Mouse (Mus musculus) thymus, postnatal 25 days (tissue): ENCODE results near the gene Gimap4.
A peak's percentile ranks its signal among the peaks of the same experiment; 100 is the strongest.

ENCODE experiments used
- DNase-seq: peaks from one replicate; pipeline ENCODE4 v3.0.0; 2022

Gimap4 gene

DNA sequence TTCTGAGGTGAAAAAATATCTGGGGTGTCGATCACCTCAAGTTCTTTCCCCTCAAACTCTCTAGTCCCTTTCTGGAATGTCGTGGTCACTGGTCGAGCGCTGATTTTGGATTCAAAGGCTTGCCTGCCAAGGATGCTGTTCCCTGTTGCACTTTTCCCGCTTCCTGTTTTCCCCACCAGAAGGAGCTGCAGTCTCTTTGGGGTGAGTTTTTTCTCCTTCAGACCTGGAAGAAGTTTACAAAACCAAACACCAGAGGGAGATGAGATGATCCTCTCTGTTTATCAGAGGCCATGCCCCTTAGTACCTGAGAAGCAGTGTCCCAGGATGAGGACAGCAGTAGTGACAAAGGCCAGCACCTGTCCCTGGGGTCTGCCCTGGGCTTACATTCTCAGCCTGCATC, 18.3 kb downstream of the Gimap4 start:
- no peak for DNase-seq

DNA sequence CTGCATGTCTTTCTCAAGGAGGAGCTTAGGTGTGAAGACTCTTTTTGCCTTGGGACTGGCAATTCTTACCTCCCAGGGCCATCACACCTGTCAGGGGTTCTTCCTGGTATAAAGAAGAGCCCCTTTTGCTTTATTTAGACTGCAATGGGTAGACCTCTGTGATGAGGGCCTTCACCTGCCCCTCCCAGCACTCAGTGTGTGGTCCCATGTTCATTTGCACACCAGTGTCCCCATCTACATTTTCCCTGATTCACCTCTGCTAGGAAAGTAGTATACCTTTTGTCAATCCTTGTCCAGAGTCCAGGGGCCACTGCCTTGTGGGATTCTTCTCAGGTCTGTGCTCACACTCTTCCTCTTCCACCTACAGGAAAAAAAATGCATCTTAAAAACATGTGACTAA, 19.8 kb downstream of the Gimap4 start:
- no peak for DNase-seq

DNA sequence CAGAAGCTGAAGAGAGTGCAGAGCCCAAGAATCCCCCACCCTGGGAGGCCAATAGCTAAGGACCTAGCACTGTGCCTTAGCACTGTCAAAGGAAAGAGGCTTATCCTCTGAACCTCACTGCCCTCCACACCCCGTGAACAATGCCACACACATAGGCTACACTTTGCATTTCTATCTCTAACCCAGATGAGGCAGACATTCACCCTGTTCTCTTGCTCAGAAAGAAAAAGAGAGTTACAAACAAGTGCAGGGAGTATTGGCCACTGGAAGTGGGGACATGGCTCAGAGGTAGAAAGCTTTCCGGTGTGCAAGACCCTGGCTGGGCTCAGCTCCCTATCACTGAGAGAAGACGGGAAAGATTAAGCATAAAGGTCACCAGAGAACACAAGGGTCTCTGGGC, 21.8 kb downstream of the Gimap4 start:
- no peak for DNase-seq

DNA sequence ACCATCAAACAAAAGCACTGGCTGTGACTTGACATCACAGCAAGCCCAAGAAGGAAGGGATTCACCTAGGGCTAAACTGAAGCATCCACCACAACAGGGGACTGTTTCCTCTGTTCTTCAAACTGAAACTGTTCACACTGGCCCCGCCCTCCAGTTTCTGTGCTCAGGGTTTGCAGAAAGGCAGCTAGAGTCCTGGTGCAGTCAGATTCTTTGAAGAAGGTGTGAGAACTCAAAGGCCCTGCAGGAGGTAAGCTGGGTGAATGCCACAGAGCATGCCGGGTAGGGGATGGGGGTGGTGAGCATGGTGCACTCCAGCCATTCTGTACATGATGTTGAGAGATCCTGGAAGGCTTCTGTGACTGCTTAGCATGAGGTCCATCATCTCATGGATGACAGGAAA, 34.1 kb downstream of the Gimap4 start, which contains the start of the genes Gm28053 and Gimap7:
Gene Gm28053, plus strand, starts transcription at position 153 of the 400 bp plus-strand sequence.
Gene Gimap7, plus strand, starts transcription at position 167 of the 400 bp plus-strand sequence.
- DNase-seq = peak; percentile 83

DNA sequence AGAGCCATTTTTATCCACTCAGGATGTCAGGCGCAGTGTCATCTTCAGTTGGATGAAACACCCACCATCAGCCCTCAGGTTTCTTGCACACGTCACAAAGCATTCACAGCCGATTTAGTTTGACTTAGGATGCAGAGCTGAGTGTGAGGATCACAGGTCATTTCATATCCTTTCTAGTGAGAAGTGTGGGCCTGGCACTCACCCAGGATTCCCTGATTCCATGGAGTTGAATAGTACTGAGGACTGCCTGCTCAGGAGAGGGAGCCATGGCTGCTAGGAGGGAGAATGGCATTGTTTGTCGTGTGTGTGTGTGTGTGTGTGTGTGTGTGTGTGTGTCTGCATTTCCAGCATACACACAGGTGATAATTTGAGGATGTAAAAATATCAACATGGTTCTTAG, 36.0 kb downstream of the Gimap4 start:
- DNase-seq = no peak

DNA sequence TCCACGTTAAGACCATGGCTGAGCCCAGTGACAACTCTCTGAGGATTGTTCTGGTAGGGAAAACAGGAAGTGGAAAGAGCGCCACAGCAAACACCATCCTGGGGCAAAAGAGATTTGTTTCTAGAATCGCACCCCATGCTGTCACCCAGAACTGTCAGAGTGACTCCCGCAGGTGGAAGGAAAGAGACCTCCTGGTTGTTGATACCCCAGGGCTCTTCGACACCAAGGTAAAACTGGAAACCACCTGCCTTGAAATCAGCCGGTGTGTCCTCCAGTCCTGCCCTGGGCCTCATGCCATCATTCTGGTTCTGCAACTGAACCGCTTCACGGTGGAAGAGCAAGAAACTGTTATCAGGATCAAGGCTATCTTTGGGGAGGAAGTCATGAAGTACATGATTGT, 39.1 kb downstream of the Gimap4 start:
- DNase-seq = no peak

DNA sequence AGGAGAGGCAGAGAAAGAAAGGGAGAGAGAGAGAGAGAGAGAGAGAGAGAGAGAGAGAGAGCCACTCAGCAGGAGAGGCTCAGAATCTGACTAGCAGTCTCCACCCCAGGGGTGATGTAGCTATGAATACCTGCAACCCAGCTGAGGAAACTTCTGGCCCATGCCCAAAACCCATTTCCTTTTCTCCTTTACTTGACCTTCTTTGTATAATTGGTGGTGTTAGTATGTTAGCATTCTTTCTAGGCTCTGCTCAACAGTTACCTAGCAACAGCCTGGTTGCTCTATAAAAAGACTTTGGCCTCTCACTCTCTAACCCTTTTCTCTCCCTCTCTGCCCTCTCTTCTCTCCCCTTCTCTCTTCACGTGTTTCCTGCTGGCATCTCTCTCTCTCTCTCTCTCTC, 41.1 kb downstream of the Gimap4 start:
- DNase-seq = no peak

DNA sequence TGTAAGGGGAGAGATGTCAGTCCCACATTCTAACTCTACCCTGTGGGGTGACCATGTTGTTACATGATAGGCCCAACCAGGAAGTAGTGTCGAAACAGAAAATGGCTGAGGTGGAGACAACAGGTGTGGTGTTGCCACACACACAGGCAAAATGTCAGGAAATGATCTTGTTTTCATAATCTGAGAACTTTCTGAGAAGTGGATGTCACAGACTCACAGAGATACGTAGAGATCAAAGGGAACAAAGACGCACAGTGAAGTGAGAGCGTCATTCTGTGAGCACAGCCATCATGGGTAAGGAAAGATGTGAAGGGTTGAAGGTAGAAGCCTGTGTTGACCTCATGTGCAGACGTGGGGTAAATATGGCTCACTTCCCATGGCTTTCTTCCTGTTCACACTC, 43.4 kb downstream of the Gimap4 start:
- no peak for DNase-seq

DNA sequence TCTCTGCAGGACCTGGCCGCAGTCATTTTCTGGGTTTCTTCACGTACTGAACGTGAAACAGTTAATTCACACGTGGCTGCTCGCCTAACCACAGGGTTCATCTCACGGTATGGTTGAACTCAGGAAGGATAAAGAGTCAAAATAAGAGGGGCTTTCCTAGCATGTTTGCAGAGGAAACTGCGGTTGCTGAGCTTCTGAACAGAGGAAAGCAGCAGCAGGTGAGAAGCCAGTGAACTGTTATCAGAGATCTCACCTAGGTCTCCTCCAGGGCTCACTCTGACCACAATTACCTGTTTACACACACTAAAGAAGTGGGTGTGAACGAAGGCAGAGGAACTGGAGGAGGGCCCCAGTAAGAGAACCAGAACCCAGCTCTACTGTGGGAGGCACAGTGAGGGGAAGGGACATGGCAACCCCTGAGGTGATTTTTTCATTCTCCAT, 48.5 kb downstream of the Gimap4 start:
- DNase-seq = peak; percentile 80

DNA sequence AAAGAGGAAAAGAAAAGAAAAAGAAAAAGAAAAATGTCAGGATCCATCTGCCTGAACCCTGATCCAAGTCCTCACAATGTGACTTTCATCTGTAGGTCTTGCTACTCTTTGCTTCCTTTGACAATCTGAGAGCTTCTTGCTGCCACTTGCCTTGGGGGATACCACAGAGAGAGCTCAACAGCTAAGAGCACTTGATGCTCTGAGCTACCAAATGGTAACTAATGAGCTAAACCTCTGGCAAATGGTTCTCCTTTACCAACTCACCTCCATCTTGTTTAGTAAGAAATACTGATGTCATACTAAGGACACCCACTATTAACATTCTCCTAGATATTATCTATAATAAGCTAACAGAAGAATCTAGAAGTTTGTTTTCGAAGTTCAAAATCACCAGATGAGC, 49.3 kb downstream of the Gimap4 start:
- DNase-seq = no peak

DNA sequence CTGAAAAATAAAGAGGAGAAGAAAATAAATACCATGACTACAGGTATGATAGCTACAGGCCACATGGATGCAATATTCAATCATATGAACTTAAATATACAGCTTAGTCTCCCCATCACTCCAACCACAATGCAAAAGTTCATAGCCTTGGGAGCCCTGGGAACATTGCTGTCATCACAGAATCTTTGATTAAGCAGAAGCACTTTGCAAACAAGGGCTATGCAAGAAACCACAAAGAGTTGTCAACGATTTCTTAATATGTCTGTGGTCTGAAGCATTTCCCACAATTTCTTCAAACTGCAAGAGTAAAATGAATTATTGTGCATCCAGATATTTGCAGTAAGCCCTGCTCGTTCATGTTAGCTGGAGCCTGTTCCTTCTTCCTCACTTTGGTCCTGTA, 52.7 kb downstream of the Gimap4 start:
- no peak for DNase-seq

DNA sequence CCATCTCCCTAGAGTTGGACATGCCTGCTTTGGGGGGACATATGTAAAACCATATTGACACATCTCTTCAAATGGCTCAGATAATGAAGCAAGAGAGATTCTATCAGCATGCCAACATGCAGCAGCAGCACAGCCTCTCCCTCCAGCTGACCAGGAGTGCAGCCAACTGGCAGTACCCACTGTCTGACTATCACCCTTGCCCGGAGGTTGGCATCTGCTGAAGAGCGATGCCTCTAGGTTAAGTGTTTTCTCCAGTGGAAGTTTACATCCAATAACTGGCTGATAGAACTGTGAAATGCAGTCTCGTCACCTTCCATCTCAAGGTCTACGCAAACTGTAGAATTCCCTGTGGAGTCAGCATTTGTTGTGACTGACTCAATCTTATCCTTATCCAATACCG, 53.3 kb downstream of the Gimap4 start:
- no peak for DNase-seq

DNA sequence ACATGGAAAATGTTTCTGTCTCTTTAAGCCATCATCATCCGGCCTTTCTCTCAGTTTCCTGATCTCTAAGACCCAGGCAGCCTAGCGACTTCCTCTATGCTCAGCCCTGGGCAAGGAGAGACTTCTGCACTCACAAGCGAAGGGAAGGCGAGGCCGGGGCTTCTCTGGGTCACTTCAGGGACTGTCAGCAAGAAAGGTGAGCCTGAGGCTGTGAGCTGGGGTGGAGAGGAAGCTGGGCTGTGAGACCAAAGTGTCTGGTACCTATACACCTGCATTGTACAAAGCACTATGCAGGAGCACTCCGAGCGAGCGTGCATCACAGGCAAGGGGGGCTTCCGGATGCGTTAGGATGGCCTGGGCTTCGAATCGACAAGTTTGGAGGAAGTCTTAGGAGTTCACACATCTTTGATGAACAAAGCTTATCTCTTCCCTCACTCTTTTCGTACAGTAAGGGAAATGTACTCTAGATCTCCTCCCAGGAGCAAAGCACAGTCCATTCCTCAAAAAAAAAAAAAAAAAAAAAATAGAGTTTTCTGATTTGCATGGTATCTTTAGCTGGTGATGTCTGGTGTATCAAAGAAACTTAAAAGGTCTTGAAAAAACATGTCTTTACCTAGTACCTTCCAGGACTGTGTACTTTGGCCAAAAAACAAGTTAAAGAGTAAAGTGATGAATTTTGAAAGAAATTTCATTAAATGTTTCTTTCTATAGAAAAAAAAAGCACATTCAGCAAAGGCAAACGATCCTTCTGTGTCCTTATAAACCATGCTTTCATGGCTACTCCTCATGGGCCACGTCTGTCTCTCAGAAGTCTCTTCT, 54.8 kb downstream of the Gimap4 start, which contains the start of gene Gimap1:
Gene Gimap1, plus strand, starts transcription at position 94 of the 819 bp plus-strand sequence.
- DNase-seq = peak; percentile 86

DNA sequence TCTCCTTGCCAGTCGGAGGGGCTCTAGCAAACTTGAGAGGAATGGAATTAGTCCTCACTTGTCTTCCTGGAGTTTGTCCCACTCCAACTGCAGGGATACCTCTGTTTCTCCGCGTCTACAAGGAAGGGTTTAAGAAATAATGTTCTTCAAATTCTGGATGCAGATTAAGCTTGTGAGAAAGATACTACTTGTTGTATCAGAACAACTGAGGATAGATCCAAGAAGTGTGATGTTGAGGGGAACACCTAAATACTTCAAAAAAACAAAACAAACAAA, 55.4 kb downstream of the Gimap4 start:
- no peak for DNase-seq

DNA sequence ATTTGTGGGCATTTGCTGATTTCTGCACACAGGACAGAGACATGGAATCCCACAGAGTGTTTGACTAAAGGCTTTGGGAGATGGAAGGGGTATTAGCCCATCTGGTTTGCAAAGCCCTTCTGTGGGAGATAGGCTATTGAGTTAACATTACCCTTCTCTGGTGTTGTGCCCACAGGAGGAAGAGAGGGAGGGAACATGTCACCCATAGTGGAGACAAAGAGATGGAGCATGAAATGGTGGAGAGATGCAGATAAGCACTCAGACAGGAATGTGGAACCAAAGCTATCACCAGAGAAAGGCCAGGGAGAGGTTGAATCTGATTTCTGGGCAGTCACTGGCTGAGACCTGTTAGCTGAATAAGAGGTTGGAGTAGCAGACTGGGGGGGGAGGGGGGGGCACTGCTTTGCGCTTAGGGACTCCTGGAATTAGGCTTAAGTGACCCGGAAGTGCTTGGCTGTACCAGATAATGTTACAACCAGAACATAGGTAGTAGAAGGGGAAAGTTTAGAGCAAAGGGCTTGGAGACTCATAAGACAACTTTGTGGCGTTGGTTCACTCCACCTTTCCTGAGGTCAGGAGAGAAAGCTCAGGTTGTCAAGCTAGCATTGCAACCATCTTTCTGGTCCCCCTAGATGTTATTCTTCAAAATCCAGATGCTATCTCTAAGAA, 56.3 kb downstream of the Gimap4 start:
- no peak for DNase-seq

DNA sequence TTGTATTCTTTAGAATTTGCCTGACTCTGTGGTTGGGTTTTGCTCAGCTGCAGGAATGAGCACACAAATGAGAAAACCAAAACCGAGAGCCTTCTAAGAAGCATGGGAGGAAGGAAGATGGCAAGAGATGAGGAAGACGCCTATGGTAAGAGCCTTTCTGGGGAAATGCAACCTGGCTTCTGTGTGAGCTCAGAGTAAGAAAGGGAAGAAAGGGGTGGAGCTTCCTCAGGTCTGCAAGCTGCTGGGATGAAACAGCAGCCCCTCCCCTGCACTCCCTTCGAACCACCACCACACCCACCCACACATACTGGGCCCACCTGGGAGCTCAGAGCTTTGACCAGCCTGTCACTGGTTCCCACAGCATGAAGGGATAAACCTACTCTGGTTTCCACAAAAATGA, 56.9 kb downstream of the Gimap4 start:
- DNase-seq = peak; percentile 62
